Mouse (Mus musculus) stomach, embryonic 14.5 days (tissue): ENCODE measurements around the gene Tmprss2. TPM values are rescaled to one million over a fixed set of nuclear protein-coding genes. Genes with fewer than 3 reads are reported as not detected.

Experiments used
- ATAC-seq: fragments of 200-750 bp; cut with Nextera tagmentation; 2 replicates; pipeline ENCODE4 v1.8.0; 2017; ENCODE audit warnings: low read depth, moderate TSS enrichment; ENCODE audit not compliant: insufficient number of reproducible peaks, insufficient read depth, low FRiP score
- H3K27ac ChIP-seq: fragments of 300-500 bp; sonication (generic); 2 replicates; pipeline ENCODE4 v1.5.1; 2014; ENCODE audit warnings: mild to moderate bottlenecking, low read length, moderate library complexity, mixed read lengths
- H3K27me3 ChIP-seq: fragments of 300-500 bp; sonication (generic); 2 replicates; pipeline ENCODE4 v1.6.1; 2014; ENCODE audit warnings: low read length, control low read depth, mixed read lengths; ENCODE audit not compliant: control insufficient read depth, insufficient read depth
- H3K36me3 ChIP-seq: fragments of 300-500 bp; sonication (generic); 2 replicates; pipeline ENCODE4 v1.6.1; 2014; ENCODE audit warnings: mild to moderate bottlenecking, control low read depth, low read length, moderate library complexity, mixed read lengths; ENCODE audit not compliant: control insufficient read depth, insufficient read depth
- H3K4me1 ChIP-seq: fragments of 300-500 bp; sonication (generic); 2 replicates; pipeline ENCODE4 v1.6.1; 2014; ENCODE audit warnings: low read length, control low read depth, mixed read lengths; ENCODE audit not compliant: control insufficient read depth, insufficient read depth
- H3K4me2 ChIP-seq: fragments of 300-500 bp; sonication (generic); replicated peaks from 2 replicates; pipeline ENCODE4 v1.6.1; 2014; ENCODE audit warnings: low read depth, low read length, control low read depth
- H3K4me3 ChIP-seq: fragments of 300-500 bp; sonication (generic); 2 replicates; pipeline ENCODE4 v1.5.1; 2014; ENCODE audit warnings: low read depth, low read length, control low read depth
- H3K9ac ChIP-seq: fragments of 300-500 bp; sonication (generic); replicated peaks from 2 replicates; pipeline ENCODE4 v1.6.1; 2014; ENCODE audit warnings: low read depth, mild to moderate bottlenecking, control low read depth, low read length, moderate library complexity, mixed read lengths
- H3K9me3 ChIP-seq: fragments of 300-500 bp; sonication (generic); 2 replicates; pipeline ENCODE4 v1.6.1; 2016; ENCODE audit warnings: low read depth, low read length, control low read depth; ENCODE audit not compliant: control insufficient read depth
- WGBS: fragments of 180-500 bp; shearing (Covaris S2); extraction: QIAGEN DNeasy Blood & Tissue Kit; methylation state at CpG from one replicate; pipeline ENCODE4 v1.1.7; 2014; 5-methylcytosine and 5-hydroxymethylcytosine counted together
- polyA plus RNA-seq: library from polyadenylated mRNA; unstranded; fragments of >200 nt; fragmentation: Nextera tagmentation; extraction: Ambion mirVana; gene quantifications from 2 replicates; pipeline ENCODE4 v1.2.1, GENCODE M21; 2014

Tmprss2 gene
- polyA plus RNA-seq, 1 experiment from 2014 or later: 34.3 TPM

DNA sequence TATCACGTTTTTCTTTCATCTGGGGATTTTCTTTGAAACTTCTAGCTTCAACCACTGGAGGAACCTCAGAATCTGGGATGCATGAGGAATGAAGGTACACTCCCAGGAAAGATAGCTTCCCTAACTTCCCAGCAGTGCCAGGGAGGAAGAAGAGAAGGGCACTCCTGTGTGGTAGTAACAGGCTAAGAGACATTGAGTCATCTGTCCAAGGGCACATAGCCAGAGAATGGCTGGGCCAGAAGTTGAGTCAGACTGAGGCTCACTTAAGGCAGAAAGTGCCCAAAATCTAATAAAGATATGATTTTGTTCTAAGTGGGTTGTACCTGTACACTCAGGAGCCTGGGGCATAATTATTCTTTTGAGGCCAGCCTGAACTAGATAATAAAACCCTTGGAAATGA is 41.6 kb downstream of the Tmprss2 start:
- Histone ChIP-seq H3K9ac (no peak overlapping the region), H3K4me1 (no peaks in the 10 kb centered on the region), H3K4me2 (no peak overlapping the region), H3K27me3 (no peaks in the 10 kb centered on the region), H3K9me3 (no peaks in the 10 kb centered on the region), H3K36me3 (no peaks in the 10 kb centered on the region; the same call in 1 of the 2 replicates), H3K27ac (no peak overlapping the region), H3K4me3 (no peak overlapping the region)
- 41% methylated on average over 1 of the region's 1 CpGs for WGBS
- ATAC-seq: no peak

DNA sequence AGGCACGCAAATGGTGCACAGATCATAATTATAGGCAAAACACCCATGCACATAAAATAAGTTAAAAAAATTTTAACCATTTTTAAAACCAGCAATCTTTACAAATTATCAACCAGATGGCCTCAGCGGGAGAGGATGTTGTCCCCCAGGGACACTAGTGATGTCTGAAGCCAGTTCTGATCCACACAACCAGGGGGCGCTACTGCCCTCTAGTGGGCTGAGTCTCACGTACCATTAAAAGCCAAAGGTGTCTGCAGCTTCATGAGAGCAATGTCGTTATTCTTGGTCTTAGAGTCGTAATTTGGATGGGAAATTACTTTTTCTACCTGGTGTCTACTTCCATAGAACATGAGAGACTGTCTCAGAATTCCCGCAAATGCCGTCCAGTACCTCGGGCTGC is 42.3 kb downstream of the Tmprss2 start:
- H3K4me2 ChIP-seq: no peak overlapping the region
- H3K4me3 ChIP-seq: no peak overlapping the region
- WGBS: 66% methylated on average over 9 of the region's 9 CpGs
- H3K9me3 ChIP-seq: no peaks in the 10 kb centered on the region
- H3K9ac ChIP-seq: no peak overlapping the region
- no peak overlapping the region for H3K27ac ChIP-seq
- H3K4me1 ChIP-seq: no peaks in the 10 kb centered on the region
- ATAC-seq: no peak
- H3K36me3 ChIP-seq: no peaks in the 10 kb centered on the region; the same call in 1 of the 2 replicates
- no peaks in the 10 kb centered on the region for H3K27me3 ChIP-seq

DNA sequence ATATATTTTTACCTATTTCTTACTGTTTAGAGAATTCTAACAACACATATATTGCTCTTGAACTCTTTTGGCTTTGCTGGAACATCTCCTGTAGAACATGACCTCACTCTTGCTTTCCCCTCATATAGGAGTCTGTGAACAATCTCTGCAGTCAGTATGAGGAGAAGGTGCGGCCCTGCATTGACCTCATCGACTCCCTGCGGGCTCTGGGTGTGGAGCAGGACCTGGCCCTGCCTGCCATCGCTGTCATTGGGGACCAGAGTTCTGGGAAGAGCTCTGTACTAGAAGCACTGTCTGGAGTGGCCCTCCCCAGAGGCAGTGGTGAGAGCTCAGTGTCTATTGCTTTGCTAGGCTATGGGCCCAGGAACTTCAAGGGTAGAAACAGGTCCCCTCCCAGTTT is 66.7 kb downstream of the Tmprss2 start:
- WGBS: 68% methylated on average over 4 of the region's 4 CpGs
- H3K36me3 ChIP-seq: no peaks in the 10 kb centered on the region
- no peaks in the 10 kb centered on the region for H3K4me1 ChIP-seq
- no peak overlapping the region for H3K4me3 ChIP-seq
- H3K9ac ChIP-seq: no peak overlapping the region
- no peaks in the 10 kb centered on the region for H3K27me3 ChIP-seq
- H3K9me3 ChIP-seq: no peaks in the 10 kb centered on the region
- H3K4me2 ChIP-seq: no peak overlapping the region
- H3K27ac ChIP-seq: no peak overlapping the region
- ATAC-seq: no peak

DNA sequence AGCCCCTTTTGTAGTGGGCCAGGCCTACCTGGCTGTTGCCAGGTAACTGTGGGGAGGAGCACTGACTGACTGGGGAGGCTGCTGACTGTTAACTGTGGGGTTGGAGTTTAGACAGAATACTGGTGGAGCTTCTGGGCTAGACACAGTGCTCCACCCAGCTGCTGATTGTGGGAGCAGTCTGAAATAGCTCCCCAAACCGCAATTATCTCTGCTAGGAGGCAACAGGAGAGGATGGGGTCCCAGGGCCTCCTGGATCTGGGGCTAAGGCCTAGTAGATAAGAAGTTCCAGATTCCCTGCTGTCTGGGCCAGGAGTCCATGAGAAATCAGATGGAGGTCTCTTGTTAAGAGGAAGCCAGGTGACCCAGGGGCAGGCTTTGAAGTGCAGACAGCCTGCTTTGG is 74.1 kb downstream of the Tmprss2 start:
- H3K36me3 ChIP-seq: no peaks in the 10 kb centered on the region
- H3K27me3 ChIP-seq: no peaks in the 10 kb centered on the region
- no peak for ATAC-seq
- peaks cover 25% of the 10 kb centered on the region for H3K4me1 ChIP-seq
- no peak overlapping the region for H3K4me3 ChIP-seq
- H3K9ac ChIP-seq: no peak overlapping the region
- WGBS: 35% methylated on average over 1 of the region's 1 CpGs
- H3K4me2 ChIP-seq: no peak overlapping the region
- no peak overlapping the region for H3K27ac ChIP-seq
- no peaks in the 10 kb centered on the region for H3K9me3 ChIP-seq

DNA sequence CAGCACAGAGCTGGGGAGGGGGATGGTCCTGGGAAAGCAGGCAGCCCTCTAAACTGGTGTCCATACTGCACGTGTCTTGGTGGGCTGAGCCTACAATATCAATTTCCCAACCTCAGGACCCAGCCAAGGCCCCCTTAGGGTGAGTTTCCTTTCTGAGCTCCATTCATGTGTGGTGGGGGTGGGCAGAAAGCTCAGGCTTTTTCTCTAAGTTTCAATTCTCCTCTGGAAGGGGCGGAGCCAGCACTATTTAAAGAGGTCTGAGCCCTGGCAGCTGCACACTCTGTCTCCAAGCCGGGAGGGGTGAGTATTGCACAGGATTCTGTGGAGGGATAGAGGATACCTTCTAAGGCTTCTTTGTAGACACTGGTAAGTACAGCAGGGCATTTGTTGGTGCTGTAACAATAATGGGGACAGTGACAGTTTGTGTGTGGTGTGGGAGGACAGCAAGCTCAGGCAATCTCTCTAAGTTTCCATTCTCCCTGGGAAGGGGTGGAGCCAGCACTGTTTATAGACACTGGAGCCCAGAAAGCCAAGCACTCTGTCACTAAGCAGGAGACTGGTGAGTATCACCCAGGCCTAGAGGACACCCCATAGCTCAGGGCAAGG is 75.1 kb downstream of the Tmprss2 start:
- 6% methylated on average over 3 of the region's 3 CpGs for WGBS
- Histone ChIP-seq H3K4me2 (peak overlapping the region; percentile 32), H3K27ac (peak overlapping the region; percentile 87), H3K9ac (no peak overlapping the region), H3K9me3 (no peaks in the 10 kb centered on the region), H3K36me3 (no peaks in the 10 kb centered on the region), H3K4me1 (peaks cover 25% of the 10 kb centered on the region), H3K27me3 (no peaks in the 10 kb centered on the region), H3K4me3 (no peak overlapping the region)
- peak; percentile 80 for ATAC-seq

DNA sequence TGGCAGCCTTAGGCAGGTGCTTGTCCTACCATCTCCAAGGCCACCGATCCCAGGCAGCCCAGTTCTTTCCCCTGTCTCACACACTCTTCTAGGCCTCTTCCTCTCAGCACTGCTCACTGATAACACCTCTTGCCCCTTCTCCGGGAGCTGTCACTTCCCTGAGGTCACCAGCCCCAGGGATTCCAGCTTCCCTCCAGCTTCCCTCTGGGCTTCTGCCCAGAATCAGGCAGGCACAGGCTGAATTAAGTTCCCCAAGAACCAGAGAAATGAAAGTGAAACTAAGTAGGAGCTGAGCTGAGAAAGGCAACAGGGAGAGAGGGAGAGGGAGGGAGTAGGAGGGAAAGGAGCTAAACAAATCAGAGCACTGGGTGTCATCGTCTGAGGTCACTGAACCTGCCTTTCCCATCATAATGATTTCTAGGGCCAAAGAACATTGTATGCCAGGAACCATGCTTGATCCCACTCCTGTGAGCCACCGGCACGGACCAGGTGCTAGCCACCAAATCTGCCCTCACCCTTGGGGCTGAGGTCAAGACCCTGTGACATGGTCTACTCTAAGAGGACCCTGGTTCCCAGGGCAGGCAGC is 76.0 kb downstream of the Tmprss2 start:
- ATAC-seq: peak; percentile 43; the same call in 1 of the 2 replicates
- 19% methylated on average over 5 of the region's 5 CpGs for WGBS
- Histone ChIP-seq H3K27me3 (no peaks in the 10 kb centered on the region), H3K9me3 (no peaks in the 10 kb centered on the region), H3K4me1 (peaks cover 25% of the 10 kb centered on the region), H3K9ac (no peak overlapping the region), H3K4me3 (no peak overlapping the region), H3K4me2 (peak overlapping the region; percentile 32), H3K36me3 (no peaks in the 10 kb centered on the region), H3K27ac (peak overlapping the region; percentile 87)

DNA sequence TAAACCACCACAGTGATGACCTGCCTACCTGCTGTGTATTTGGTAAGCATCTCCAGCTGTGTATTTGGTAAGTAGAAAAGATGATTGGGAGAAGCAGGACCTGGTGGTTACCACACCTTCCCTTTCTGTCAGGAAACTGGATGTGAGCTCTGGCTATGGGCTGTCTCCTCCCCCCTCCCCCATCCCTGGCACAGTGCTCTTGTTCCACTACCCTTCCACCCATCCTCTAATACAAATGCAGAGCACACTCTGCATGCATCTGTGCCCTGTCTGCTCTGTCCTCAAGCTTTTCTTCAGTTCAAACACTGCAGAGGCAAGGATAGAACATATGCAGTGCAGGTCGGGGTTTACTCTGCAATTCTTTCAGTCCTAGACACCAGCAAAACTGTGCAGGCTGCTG is 76.5 kb downstream of the Tmprss2 start:
- no peaks in the 10 kb centered on the region for H3K27me3 ChIP-seq
- H3K9ac ChIP-seq: no peak overlapping the region
- H3K27ac ChIP-seq: peak overlapping the region; percentile 87; the same call in 1 of the 2 replicates
- peaks cover 25% of the 10 kb centered on the region for H3K4me1 ChIP-seq
- peak overlapping the region; percentile 32 for H3K4me2 ChIP-seq
- no peaks in the 10 kb centered on the region for H3K9me3 ChIP-seq
- H3K4me3 ChIP-seq: no peak overlapping the region
- ATAC-seq: no peak
- 46% methylated on average over 1 of the region's 1 CpGs for WGBS
- H3K36me3 ChIP-seq: no peaks in the 10 kb centered on the region

DNA sequence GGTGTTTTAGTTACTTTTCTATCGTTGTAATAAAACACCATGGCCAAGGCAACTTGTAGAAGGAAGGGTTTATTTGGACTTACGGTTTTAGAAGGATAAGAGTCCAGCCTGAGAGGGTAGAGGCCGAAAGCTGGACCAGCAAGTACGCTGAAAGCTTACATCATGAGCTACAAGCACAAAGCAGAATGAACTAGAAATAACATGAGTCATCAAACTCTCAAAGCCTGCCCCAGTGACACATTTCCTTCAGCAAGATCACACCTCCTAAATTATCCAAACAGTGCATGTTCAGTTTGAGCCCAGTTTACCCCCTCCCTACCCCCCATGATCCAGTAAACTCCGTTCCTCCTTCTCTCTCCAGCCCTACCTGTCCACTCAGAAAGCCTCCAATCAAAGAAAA is 77.2 kb downstream of the Tmprss2 start:
- Histone ChIP-seq H3K4me1 (peaks cover 25% of the 10 kb centered on the region), H3K9me3 (no peaks in the 10 kb centered on the region), H3K9ac (no peak overlapping the region), H3K4me2 (no peak overlapping the region), H3K4me3 (no peak overlapping the region), H3K27ac (no peak overlapping the region), H3K27me3 (no peaks in the 10 kb centered on the region), H3K36me3 (no peaks in the 10 kb centered on the region)
- WGBS: 86% methylated on average over 5 of the region's 5 CpGs
- no peak for ATAC-seq

DNA sequence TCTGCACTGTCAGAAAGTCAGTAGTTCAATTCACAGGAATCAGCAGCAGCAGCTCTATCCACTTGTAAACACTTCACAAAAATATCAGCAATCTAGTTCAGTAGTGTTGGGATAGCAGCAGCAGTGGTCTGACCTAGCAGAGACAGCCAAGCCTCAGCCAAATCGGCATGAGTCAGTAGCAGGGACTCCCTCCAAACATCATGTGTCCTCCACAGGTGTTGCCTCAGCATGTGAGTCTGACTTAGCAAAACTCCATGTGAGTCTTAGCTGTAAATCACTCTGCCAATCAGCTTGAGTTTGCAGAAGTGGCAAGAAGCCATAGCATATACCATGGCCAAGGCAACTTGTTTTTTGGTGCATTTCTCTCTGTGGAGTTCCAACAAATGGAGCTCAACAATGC is 77.9 kb downstream of the Tmprss2 start:
- no peaks in the 10 kb centered on the region for H3K27me3 ChIP-seq
- ATAC-seq: no peak
- 83% methylated on average over 1 of the region's 1 CpGs for WGBS

More for the DNA sequence above, 77.9 kb downstream of the Tmprss2 start:
- Histone ChIP-seq H3K9ac (no peak overlapping the region), H3K4me1 (peaks cover 25% of the 10 kb centered on the region), H3K36me3 (no peaks in the 10 kb centered on the region), H3K4me2 (no peak overlapping the region), H3K4me3 (no peak overlapping the region), H3K27ac (no peak overlapping the region), H3K9me3 (no peaks in the 10 kb centered on the region)
